Mouse (Mus musculus) lung, adult 2 months (tissue): ENCODE measurements around the gene Nfatc2.

Experiments
- CTCF ChIP-seq: fragments of 200-500 bp; IDR thresholded peaks from 2 replicates; pipeline ENCODE4 v1.5.1; 2011; ENCODE audit warnings: mild to moderate bottlenecking, low read length, control low read depth; ENCODE audit not compliant: insufficient read depth
- POLR2A ChIP-seq: fragments of 200-500 bp; IDR thresholded peaks from 2 replicates; pipeline ENCODE4 v1.6.1; 2011; ENCODE audit warnings: low read depth, mild to moderate bottlenecking, control low read depth, low read length, borderline replicate concordance; ENCODE audit errors: extremely low read depth

DNA sequence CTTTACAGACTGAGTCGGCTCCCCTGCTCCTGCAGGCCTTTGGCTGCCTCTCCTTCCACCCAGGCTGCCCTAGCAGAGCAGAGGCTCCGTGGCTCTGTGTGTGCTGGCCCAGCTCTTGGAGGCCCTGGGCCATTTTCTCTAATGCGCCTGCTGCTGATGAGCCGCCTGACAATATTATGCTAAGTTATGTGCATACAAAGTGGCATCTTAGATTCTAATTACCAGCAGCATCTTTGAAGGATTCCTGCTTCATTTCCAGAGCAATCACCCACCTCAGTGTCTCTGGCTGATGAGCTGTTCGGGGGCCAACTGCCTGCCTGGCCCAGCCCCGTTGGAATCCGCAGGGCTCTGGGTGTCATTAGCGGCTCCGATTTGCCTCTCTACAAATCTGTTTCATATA is 24.9 kb upstream of the Nfatc2 start:
- TF ChIP-seq CTCF (no peak), POLR2A (no peak)
